Mouse (Mus musculus): ENCODE results near the gene Serpinb6c. TPM values are rescaled to one million over a fixed set of nuclear protein-coding genes. Genes with fewer than 3 reads are reported as not detected.
"Not testable (repeated sequence)": the region's sequence is repeated elsewhere in the genome, so short reads cannot be mapped to it uniquely, and the experiment has no call there.

The Serpinb6c gene
- polyA plus RNA-seq (2015; fragmentation: Nextera tagmentation; extraction: Ambion mirVana): 0.11 and 0.24 TPM in 2 replicates

GRCm38 (mm10) chr13:33905176-33905954 lies at the start of gene Serpinb6c:
TSS of gene Serpinb6c (minus strand) at chr13:33905708.
- Histone ChIP-seq H3K9ac (ENCODE audit: low read depth, low read length) (no peak within 1 kb of the TSS), H3K27me3 (replicated peaks; ENCODE audit: control insufficient read depth, insufficient read depth, low read length) (no peaks in the 10 kb centered on the region), H3K27ac (ENCODE audit: low read depth, low read length) (no peak within 1 kb of the TSS), H3K4me1 (ENCODE audit: control insufficient read depth, insufficient read depth, low read depth, low read length) (no peaks in the 10 kb centered on the region), H3K36me3 (ENCODE audit: control insufficient read depth, insufficient read depth, low read length) (no peaks in the 10 kb centered on the region), H3K9me3 (ENCODE audit: control insufficient read depth, low read length) (no peaks in the 10 kb centered on the region), H3K4me3 (ENCODE audit: low read length) (no peak within 1 kb of the TSS), H3K4me2 (ENCODE audit: low read length) (no peak within 1 kb of the TSS)
- 81% methylated on average over 18 of the region's 18 CpGs for WGBS
- ATAC-seq: no peak

GRCm38 (mm10) chr13:33952947-33953346 lies 47.4 kb upstream of the Serpinb6c start:
- Histone ChIP-seq H3K9me3 (ENCODE audit: control insufficient read depth, low read length) (no peaks in the 10 kb centered on the region), H3K36me3 (ENCODE audit: control insufficient read depth, insufficient read depth, low read length) (no peaks in the 10 kb centered on the region), H3K4me1 (ENCODE audit: control insufficient read depth, insufficient read depth, low read depth, low read length) (no peaks in the 10 kb centered on the region), H3K4me2 (ENCODE audit: low read length) (no peak overlapping the region), H3K27ac (ENCODE audit: low read depth, low read length) (no peak overlapping the region), H3K9ac (ENCODE audit: low read depth, low read length) (no peak overlapping the region), H3K4me3 (ENCODE audit: low read length) (no peak overlapping the region), H3K27me3 (replicated peaks; ENCODE audit: control insufficient read depth, insufficient read depth, low read length) (no peaks in the 10 kb centered on the region)
- WGBS: 85% methylated on average over 2 of the region's 2 CpGs
- no peak for ATAC-seq

GRCm38 (mm10) chr13:33952075-33952449 lies 46.6 kb upstream of the Serpinb6c start:
- Histone ChIP-seq H3K27me3 (replicated peaks; ENCODE audit: control insufficient read depth, insufficient read depth, low read length) (no peaks in the 10 kb centered on the region), H3K4me2 (ENCODE audit: low read length) (no peak overlapping the region), H3K36me3 (ENCODE audit: control insufficient read depth, insufficient read depth, low read length) (no peaks in the 10 kb centered on the region), H3K27ac (ENCODE audit: low read depth, low read length) (no peak overlapping the region), H3K4me1 (ENCODE audit: control insufficient read depth, insufficient read depth, low read depth, low read length) (no peaks in the 10 kb centered on the region), H3K4me3 (ENCODE audit: low read length) (no peak overlapping the region), H3K9ac (ENCODE audit: low read depth, low read length) (no peak overlapping the region), H3K9me3 (ENCODE audit: control insufficient read depth, low read length) (no peaks in the 10 kb centered on the region)
- WGBS: 95% methylated on average over 1 of the region's 1 CpGs
- ATAC-seq: no peak

- Histone ChIP-seq H3K4me3 (ENCODE audit: low read length) (no peak overlapping the region), H3K9me3 (ENCODE audit: control insufficient read depth, low read length) (no peaks in the 10 kb centered on the region), H3K4me2 (ENCODE audit: low read length) (no peak overlapping the region), H3K27ac (ENCODE audit: low read depth, low read length) (no peak overlapping the region), H3K27me3 (replicated peaks; ENCODE audit: control insufficient read depth, insufficient read depth, low read length) (no peaks in the 10 kb centered on the region), H3K4me1 (ENCODE audit: control insufficient read depth, insufficient read depth, low read depth, low read length) (no peaks in the 10 kb centered on the region), H3K9ac (ENCODE audit: low read depth, low read length) (no peak overlapping the region), H3K36me3 (ENCODE audit: control insufficient read depth, insufficient read depth, low read length) (no peaks in the 10 kb centered on the region)
- ATAC-seq: no peak
- 94% methylated on average over 4 of the region's 4 CpGs for WGBS
Measured at GRCm38 (mm10) chr13:33951308-33952074, 46.0 kb upstream of the Serpinb6c start.

GRCm38 (mm10) chr13:33942212-33942779 lies 36.8 kb upstream of the Serpinb6c start:
- no peak overlapping the region for H3K9ac ChIP-seq (ENCODE audit: low read depth, low read length)
- no peaks in the 10 kb centered on the region for H3K36me3 ChIP-seq (ENCODE audit: control insufficient read depth, insufficient read depth, low read length)
- no peak for ATAC-seq
- no peak overlapping the region for H3K27ac ChIP-seq (ENCODE audit: low read depth, low read length)
- H3K27me3 ChIP-seq (replicated peaks; ENCODE audit: control insufficient read depth, insufficient read depth, low read length): no peaks in the 10 kb centered on the region
- H3K4me1 ChIP-seq (ENCODE audit: control insufficient read depth, insufficient read depth, low read depth, low read length): no peaks in the 10 kb centered on the region
- WGBS: 57% methylated on average over 4 of the region's 4 CpGs
- no peaks in the 10 kb centered on the region for H3K9me3 ChIP-seq (ENCODE audit: control insufficient read depth, low read length)
- no peak overlapping the region for H3K4me3 ChIP-seq (ENCODE audit: low read length)
- H3K4me2 ChIP-seq (ENCODE audit: low read length): no peak overlapping the region

- no peaks in the 10 kb centered on the region for H3K36me3 ChIP-seq (ENCODE audit: control insufficient read depth, insufficient read depth, low read length)
- 94% methylated on average over 5 of the region's 5 CpGs for WGBS
- H3K4me2 ChIP-seq (ENCODE audit: low read length): no peak overlapping the region
- no peaks in the 10 kb centered on the region for H3K9me3 ChIP-seq (ENCODE audit: control insufficient read depth, low read length)
- H3K27ac ChIP-seq (ENCODE audit: low read depth, low read length): no peak overlapping the region
- H3K27me3 ChIP-seq (replicated peaks; ENCODE audit: control insufficient read depth, insufficient read depth, low read length): no peaks in the 10 kb centered on the region
- H3K4me3 ChIP-seq (ENCODE audit: low read length): no peak overlapping the region
- no peak for ATAC-seq
- H3K4me1 ChIP-seq (ENCODE audit: control insufficient read depth, insufficient read depth, low read depth, low read length): peaks cover under 1% of the 10 kb centered on the region
- H3K9ac ChIP-seq (ENCODE audit: low read depth, low read length): no peak overlapping the region
Measured at GRCm38 (mm10) chr13:33941288-33941808, 35.8 kb upstream of the Serpinb6c start.

GRCm38 (mm10) chr13:33937587-33937986 lies 32.1 kb upstream of the Serpinb6c start:
- not testable (repeated sequence) for ATAC-seq; H3K27ac ChIP-seq (ENCODE audit: low read depth, low read length); H3K4me1 ChIP-seq (ENCODE audit: control insufficient read depth, insufficient read depth, low read depth, low read length); H3K9me3 ChIP-seq (ENCODE audit: control insufficient read depth, low read length); H3K36me3 ChIP-seq (ENCODE audit: control insufficient read depth, insufficient read depth, low read length); H3K4me3 ChIP-seq (ENCODE audit: low read length); H3K4me2 ChIP-seq (ENCODE audit: low read length); H3K27me3 ChIP-seq (replicated peaks; ENCODE audit: control insufficient read depth, insufficient read depth, low read length); H3K9ac ChIP-seq (ENCODE audit: low read depth, low read length)

- no peaks in the 10 kb centered on the region for H3K27me3 ChIP-seq (replicated peaks; ENCODE audit: control insufficient read depth, insufficient read depth, low read length)
- H3K4me1 ChIP-seq (ENCODE audit: control insufficient read depth, insufficient read depth, low read depth, low read length): peaks cover 7% of the 10 kb centered on the region
Measured at GRCm38 (mm10) chr13:33937151-33937550, 31.6 kb upstream of the Serpinb6c start.

More at GRCm38 (mm10) chr13:33937151-33937550, 31.6 kb upstream of the Serpinb6c start:
- Histone ChIP-seq H3K4me2 (ENCODE audit: low read length) (no peak overlapping the region), H3K9me3 (ENCODE audit: control insufficient read depth, low read length) (no peaks in the 10 kb centered on the region), H3K36me3 (ENCODE audit: control insufficient read depth, insufficient read depth, low read length) (no peaks in the 10 kb centered on the region), H3K4me3 (ENCODE audit: low read length) (no peak overlapping the region), H3K27ac (ENCODE audit: low read depth, low read length) (no peak overlapping the region), H3K9ac (ENCODE audit: low read depth, low read length) (no peak overlapping the region)
- WGBS: 69% methylated on average over 5 of the region's 5 CpGs
- ATAC-seq: no peak

Measured in hindbrain, embryonic 16.5 days (tissue).